Mouse (Mus musculus) heart, adult 2 months (tissue): ENCODE data around the gene Dnajb14. TPM values are rescaled to one million over a fixed set of nuclear protein-coding genes. Genes with fewer than 3 reads are reported as not detected.
A peak's percentile ranks its signal among the peaks of the same experiment; 100 is the strongest.

Source experiments
- DNase-seq, 2 experiments: peaks; one replicate each; pipeline ENCODE4 v3.0.0; 2021
- H3K27ac ChIP-seq: fragments of 200-600 bp; 2 replicates; pipeline ENCODE4 v1.8.1; 2022
- H3K27me3 ChIP-seq: fragments of 200-500 bp; 2 replicates; pipeline ENCODE4 v1.6.1; 2012; ENCODE audit warnings: mild to moderate bottlenecking, low read length, inconsistent platforms, mixed read lengths; ENCODE audit not compliant: control insufficient read depth, insufficient read depth
- H3K36me3 ChIP-seq: fragments of 200-500 bp; 2 replicates; pipeline ENCODE4 v1.6.1; 2012; ENCODE audit warnings: low read length, inconsistent platforms; ENCODE audit not compliant: control insufficient read depth, insufficient read depth
- H3K4me1 ChIP-seq: fragments of 200-500 bp; 2 replicates; pipeline ENCODE4 v1.6.1; 2011; ENCODE audit warnings: low read length; ENCODE audit not compliant: control insufficient read depth, insufficient read depth
- H3K4me3 ChIP-seq: fragments of 200-600 bp; 2 replicates; pipeline ENCODE4 v1.8.1; 2022
- H3K79me2 ChIP-seq: fragments of 200-500 bp; replicated peaks from 2 replicates; pipeline ENCODE4 v1.6.1; 2012; ENCODE audit warnings: mild to moderate bottlenecking, inconsistent platforms, low read length, moderate library complexity, mixed read lengths; ENCODE audit not compliant: control insufficient read depth, insufficient read depth
- H3K9ac ChIP-seq: fragments of 200-500 bp; 2 replicates; pipeline ENCODE4 v1.6.1; 2012; ENCODE audit warnings: low read depth, mild to moderate bottlenecking, control low read depth, inconsistent platforms, low read length, mixed read lengths
- CTCF ChIP-seq: fragments of 200-600 bp; IDR thresholded peaks from 2 replicates; pipeline ENCODE4 v1.8.1; 2022; ENCODE audit warnings: antibody characterized with exemption, mild to moderate bottlenecking, moderate library complexity
- EP300 ChIP-seq: fragments of 200-500 bp; IDR thresholded peaks from 2 replicates; pipeline ENCODE4 v1.6.1; 2011; ENCODE audit warnings: low read depth, low read length, control low read depth; ENCODE audit not compliant: insufficient read depth
- POLR2A ChIP-seq: fragments of 200-500 bp; IDR thresholded peaks from 2 replicates; pipeline ENCODE4 v1.6.1; 2011; ENCODE audit warnings: mild to moderate bottlenecking, low read depth, low read length, control low read depth; ENCODE audit not compliant: insufficient read depth
- WGBS: fragments of 180-500 bp; shearing (Covaris S2); methylation state at CpG from one replicate; pipeline ENCODE4 v1.1.7; 2018; 5-methylcytosine and 5-hydroxymethylcytosine counted together
- intact Hi-C: fragments of 180-260 bp; cut with DNase I; formaldehyde crosslinking; loops from one replicate; pipeline ENCODE4 v1.15.1; 2025
- polyA plus RNA-seq: library from polyadenylated mRNA; depleted of rRNA; stranded (reverse); fragments of >200 nt; gene quantifications from 2 replicates; pipeline ENCODE4 v1.2.3, GENCODE M21; 2012
- total RNA-seq, 2 experiments: library from RNA; stranded (reverse); gene quantifications; 2 replicates each; pipeline ENCODE4 v1.2.3; 2021

Dnajb14 gene
- total and polyA plus RNA-seq, 3 experiments = 3.2 to 11.5 (median 10.1) TPM

DNA sequence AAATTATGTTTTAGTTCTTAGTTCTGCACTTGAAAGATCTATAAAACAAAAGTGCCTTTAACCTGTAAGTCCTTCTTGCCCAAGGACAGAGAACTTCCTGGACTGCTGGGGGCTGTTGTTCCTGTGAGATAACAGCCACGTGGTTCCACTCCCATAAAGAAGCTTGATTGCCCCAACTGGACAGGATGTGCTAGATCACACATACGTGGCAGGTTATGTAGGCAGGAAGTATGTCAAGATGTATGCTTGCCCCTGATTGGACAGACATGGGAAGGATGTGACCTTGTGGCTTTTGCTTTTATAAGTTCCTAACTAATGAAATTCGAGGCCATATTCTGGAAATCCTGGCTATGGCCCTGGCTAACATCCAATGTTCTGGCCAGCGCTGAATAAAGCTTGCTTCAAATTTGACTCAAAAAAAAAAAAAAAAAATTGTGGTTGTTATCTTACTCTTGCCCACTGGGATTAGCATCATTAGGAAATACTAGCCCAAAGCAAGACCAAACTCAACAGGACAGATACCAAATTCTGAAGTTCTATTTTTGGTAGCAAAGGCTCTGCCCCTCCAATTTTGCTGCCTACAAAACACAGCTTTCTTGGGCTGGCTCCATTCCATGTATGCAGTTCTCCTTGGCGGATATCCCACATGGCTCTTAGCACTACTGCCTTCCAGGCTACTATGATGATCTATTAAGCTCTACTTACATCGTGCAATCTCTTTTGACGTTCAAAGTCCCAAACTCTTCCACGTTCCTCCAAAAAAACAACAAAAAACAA, 6.9 kb upstream of the Dnajb14 start:
- intact Hi-C loops = loop anchor here (5.0 to 10.0 kb wide), 3 partner anchors 83 to 1214 kb away; partner anchors contain the start of genes Adh5 and Rap1gds1
- Histone ChIP-seq H3K9ac (no peak overlapping the region), H3K36me3 (no peaks in the 10 kb centered on the region), H3K4me1 (no peaks in the 10 kb centered on the region), H3K27me3 (no peaks in the 10 kb centered on the region), H3K4me3 (no peak overlapping the region), H3K79me2 (no peaks in the 10 kb centered on the region), H3K27ac (no peak overlapping the region)
- TF ChIP-seq POLR2A = no peak
- TF ChIP-seq EP300 = no peak
- no peak for TF ChIP-seq CTCF
- 35% methylated on average over 8 of the region's 8 CpGs for WGBS
- peak in 1 of 2 experiments; percentile 21 for DNase-seq

DNA sequence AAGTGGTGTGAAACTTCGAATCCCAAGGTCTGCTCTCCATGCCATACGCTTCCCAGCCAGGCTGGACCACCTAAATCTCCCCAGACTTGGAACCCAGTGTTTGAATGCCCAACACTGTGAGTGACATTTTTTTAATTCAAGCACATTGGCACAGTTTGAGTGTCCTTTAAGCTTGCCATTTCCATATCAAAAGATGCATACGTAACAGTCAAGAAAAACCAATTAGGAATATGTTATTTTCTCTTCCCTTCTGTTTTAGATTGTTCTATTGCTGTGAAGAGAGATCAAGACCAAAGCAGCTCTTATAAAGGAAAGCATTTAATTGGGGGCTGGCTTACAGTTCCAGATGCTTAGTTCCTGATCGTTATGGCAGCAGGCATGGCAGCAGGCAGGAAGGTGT, 6.0 kb upstream of the Dnajb14 start:
- TF ChIP-seq EP300 = no peak
- TF ChIP-seq POLR2A = no peak
- no peak for TF ChIP-seq CTCF
- Histone ChIP-seq H3K27me3 (no peaks in the 10 kb centered on the region), H3K9ac (no peak overlapping the region), H3K4me1 (no peaks in the 10 kb centered on the region), H3K36me3 (no peaks in the 10 kb centered on the region; the same call in 1 of the 2 replicates), H3K4me3 (no peak overlapping the region), H3K79me2 (no peaks in the 10 kb centered on the region), H3K27ac (no peak overlapping the region)
- intact Hi-C loops = loop anchor here (5.0 to 10.0 kb wide), 3 partner anchors 84 to 1213 kb away; partner anchors contain the start of genes Adh5 and Rap1gds1
- DNase-seq = no peak
- WGBS = 94% methylated on average over 4 of the region's 4 CpGs

DNA sequence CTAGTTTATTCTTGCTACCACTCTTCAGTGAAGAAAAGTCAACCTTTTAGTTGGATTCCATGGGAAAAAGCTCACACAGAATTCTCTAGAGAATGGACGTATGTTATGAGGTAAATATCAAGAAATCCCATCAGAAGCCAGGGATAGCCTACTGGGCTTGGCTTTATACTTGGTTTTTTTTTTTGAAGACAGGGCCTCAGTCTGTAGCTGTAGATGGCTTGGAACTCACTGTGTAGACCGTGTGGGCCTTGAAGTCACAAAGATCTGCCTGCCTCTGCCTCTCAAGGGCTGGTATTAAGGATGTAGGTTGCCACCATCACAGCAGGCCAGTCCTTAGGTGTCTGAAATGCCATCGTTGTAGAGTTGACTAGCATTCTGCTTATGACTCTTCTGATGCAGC, 4.9 kb upstream of the Dnajb14 start:
- Histone ChIP-seq H3K4me1 (no peaks in the 10 kb centered on the region), H3K9ac (no peak overlapping the region), H3K79me2 (no peaks in the 10 kb centered on the region), H3K27ac (no peak overlapping the region), H3K27me3 (no peaks in the 10 kb centered on the region), H3K36me3 (no peaks in the 10 kb centered on the region; the same call in 1 of the 2 replicates), H3K4me3 (no peak overlapping the region)
- 91% methylated on average over 3 of the region's 3 CpGs for WGBS
- intact Hi-C loops = loop anchor here (5.0 to 10.0 kb wide), 3 partner anchors 85 to 1212 kb away; partner anchors contain the start of genes Adh5 and Rap1gds1
- no peak for TF ChIP-seq CTCF
- TF ChIP-seq EP300 = no peak
- TF ChIP-seq POLR2A = no peak
- no peak for DNase-seq

DNA sequence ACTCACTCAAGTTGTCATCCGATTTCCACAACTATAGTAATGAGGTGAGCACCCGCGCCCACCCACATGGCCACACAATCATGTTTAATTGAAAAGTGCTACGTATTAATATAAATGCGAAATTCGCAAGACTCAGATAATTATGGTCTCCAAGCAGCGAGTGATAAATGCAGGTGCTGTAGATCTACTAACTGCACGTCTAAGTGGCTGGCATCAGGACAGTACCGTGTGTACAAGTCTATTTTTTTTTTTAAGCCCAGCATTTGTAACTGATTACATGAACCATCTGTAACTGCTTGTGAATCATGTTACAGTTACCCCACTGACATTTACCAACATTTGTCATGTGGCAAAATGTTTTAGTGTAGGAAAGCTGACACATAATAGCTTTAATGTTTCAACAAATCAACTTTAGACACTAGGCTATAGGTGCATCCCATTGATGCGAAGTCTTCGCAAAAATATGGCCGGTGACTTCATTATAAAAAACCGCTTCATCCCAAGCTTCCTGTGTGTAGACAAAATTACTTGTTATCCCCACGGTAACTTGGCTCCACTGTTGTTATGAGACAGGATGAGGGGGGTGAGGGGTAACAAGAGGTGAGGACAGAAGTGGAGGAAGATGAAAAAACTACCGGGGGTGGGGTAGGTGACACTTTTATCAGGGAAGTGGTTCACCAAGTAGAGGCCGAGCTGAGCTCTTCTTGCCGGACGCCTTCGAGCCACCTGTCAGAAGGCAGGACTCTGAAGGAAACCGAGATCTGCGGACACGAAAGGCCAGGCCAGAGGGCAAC, 3.9 kb upstream of the Dnajb14 start:
- Histone ChIP-seq H3K27me3 (no peaks in the 10 kb centered on the region), H3K79me2 (no peaks in the 10 kb centered on the region), H3K4me3 (peak overlapping the region; percentile 81), H3K4me1 (no peaks in the 10 kb centered on the region), H3K9ac (peak overlapping the region; percentile 70), H3K36me3 (no peaks in the 10 kb centered on the region; the same call in 1 of the 2 replicates), H3K27ac (peak overlapping the region; percentile 96)
- 37% methylated on average over 22 of the region's 22 CpGs for WGBS
- intact Hi-C loops = loop anchor here (2.0 to 10.0 kb wide), 4 partner anchors 86 to 1211 kb away; partner anchors contain the start of genes Adh5, Mttp and Rap1gds1
- DNase-seq = no peak
- TF ChIP-seq EP300 (no peak), POLR2A (no peak)

DNA sequence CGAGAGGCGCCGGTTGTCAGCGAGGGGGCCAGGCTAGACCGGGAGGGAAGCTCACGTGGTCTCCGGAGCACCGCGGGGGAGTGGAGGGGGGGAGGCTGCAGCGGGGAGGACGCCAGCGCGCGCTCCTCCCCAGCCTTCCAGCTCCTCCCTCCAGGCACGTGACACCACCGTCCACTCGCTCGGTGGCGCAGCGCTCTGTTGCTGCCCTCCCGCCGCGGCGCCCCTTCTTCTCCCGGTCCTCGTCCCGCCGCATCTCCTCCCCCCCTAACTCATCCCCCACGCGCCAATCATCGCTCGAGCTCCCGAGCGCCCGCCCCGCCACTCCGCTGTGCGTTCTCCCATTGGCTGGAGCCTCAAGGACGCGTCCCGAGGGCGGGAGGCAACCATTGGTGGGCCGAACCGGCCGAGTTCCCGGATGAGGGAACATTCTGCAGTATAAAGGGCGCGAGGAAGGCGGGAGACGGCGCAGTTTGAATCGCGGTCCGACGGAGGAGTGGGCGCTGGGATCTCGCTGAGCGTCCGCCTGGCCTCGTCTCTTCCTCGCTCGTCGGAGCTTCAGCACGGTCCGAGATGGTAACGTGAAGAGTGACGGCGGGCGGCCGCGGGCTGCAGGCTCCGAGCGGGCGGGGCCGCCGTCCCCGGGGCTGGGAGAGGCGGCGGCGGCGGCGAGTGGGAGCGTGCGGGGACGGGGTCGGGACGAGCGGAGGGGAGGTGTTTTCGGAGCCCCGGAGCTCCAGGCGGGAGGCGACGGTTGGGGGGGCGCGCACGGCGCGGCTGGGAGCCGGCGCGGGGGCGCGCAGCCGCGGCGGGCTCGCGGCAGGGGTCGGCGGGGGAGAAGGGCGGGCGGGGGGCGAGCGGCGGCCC, 3.1 kb upstream of the Dnajb14 start, which contains the start of gene H2afz:
H2afz (plus strand) TSS at position 364 of the 864 bp plus-strand sequence.
- H3K27me3 ChIP-seq = no peaks in the 10 kb centered on the region
- TF ChIP-seq POLR2A = peak; percentile 87
- no peak; the same call in 1 of the 2 replicates for TF ChIP-seq CTCF
- TF ChIP-seq EP300 = no peak
- peak within 1 kb of the TSS; percentile 81 for H3K4me3 ChIP-seq
- no peaks in the 10 kb centered on the region; the same call in 1 of the 2 replicates for H3K36me3 ChIP-seq
- DNase-seq = peak; percentile 98 to 99
- H3K9ac ChIP-seq = peak within 1 kb of the TSS; percentile 92
- peak within 1 kb of the TSS; percentile 96 for H3K27ac ChIP-seq
- 2% methylated on average over 93 of the region's 115 CpGs for WGBS
- 0 out of 2 replicates have a peak, but pooled peaks cover 2% of the 10 kb centered on the region for H3K79me2 ChIP-seq
- H3K4me1 ChIP-seq = no peaks in the 10 kb centered on the region
- intact Hi-C loops = loop anchor here (2.0 to 10.0 kb wide), 4 partner anchors 87 to 1210 kb away; partner anchors contain the start of genes Adh5, Mttp and Rap1gds1
